Mouse (Mus musculus) neutrophil, adult 83 days (primary cell): ENCODE measurements around the gene Myo5c. TPM values are rescaled to one million over a fixed set of nuclear protein-coding genes. Genes with fewer than 3 reads are reported as not detected.

Experiments
- total RNA-seq, 2 experiments: library from RNA; stranded (reverse); gene quantifications; one replicate each; pipeline ENCODE4 v1.2.4; 2023

The Myo5c gene
- under 1 TPM in 1 of 2 experiments, not detected in 1; 0.09 TPM for total RNA-seq

DNA sequence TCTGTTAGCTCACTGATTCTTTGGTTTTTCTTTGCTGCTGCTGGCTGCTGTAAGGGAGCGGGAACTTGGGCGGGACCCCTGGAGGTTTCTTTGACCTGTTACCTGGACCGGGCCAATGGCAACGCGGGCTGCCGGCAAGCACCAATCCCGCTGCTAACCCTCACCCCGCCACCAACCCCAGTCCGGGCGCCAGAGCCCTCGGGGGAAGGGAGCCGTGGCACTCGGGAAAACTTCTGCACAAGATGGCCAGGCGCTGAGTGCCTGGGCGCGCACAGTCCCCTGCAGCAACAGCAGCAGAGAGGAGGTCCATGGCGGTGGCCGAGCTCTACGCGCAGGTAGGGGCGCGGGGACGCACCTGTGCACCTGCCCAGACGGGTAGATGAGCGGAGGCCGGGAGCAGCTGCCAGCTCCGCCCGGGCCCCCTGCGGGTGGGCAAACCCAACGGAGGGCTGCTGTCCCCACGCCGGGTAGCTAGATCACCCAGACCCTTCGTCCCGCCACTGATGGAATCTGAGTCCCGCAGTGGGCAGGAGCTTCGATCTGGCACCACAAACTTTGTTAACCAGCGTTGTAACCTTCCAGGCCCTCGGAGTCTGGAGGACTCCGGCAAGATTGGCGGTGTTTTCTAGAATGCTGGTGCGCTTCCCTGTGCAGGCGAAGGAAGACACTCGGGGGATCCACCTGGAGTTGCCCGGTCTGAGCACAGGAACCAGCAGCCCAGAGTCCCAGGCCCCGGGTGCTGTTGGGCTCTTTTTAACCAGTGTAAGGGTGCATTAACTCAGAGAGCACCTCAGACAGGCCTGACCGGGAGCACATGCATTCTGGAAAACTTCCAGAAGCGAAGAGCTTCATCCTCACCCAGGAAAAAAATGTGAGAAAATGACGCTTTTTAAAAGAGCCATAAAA is at the start of gene Myo5c:
TSS of gene Myo5c (plus strand) at position 180 of the 906 bp plus-strand sequence.

DNA sequence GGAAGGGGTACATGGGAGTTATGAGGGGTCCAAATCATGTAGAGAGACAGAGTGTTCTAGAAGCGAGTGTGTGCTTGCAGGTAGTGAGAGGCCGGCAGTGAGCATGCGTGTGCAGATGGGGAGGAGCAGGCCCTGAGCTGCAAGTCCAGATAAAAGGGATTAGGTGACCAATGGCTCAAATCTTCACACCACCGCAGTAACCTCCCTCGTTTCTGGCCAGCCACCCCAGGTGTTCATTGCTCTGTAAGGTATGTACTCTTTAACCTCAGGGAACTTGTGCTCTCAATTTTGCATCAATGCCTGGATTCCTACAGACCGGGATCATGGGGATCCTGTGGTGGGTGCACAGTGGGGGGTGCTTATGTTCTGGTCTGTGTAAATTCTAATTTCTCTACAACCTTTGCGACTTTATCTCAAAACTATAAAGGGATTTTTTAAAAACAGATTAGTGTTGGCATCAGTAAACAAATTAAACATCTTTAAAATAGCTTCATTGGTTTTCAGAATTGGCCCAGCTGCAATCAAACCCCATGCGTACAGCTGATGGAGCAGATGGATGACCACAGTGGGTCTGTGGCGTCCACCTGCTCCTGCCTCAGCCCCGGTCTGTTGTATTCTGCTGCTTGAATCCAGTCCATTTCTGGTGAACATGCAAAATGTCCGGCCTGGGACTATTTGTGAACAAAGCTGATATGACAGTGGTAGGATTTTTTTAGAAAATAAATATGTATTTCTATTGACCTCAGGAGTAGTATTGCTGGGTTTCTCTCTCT is 74.5 kb downstream of the Myo5c start, which contains the start of gene Gnb5:
TSS of gene Gnb5 (plus strand) at position 163 of the 773 bp plus-strand sequence.

DNA sequence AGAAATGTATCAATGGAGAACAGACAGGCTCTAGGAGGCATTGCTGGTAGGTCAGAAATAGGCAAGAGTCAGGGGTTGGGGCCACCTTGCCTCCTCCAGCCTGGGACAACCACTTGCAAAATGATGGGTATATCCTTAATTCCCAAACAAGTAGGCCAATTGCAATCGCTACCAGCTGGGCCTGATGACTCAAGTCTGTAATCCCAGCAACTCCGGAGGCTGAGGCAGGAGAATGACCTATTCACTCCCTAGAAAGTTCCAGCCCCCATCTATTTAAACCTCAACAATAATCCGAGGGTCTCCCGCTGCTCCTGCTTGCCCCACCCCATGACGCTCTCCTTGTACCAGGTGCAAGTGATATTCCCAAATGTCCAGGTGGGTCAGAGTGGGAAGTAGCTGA is 115.6 kb downstream of the Myo5c start, which contains the start of gene Bcl2l10:
TSS of gene Bcl2l10 (plus strand) at position 301 of the 400 bp plus-strand sequence.

Other genes starting within 250 kb of the Myo5c start
- gene Arpp19, start 194.4 kb upstream of the Myo5c start, total RNA-seq = 100 to 1,000 TPM; 105 to 107 TPM
- gene Myo5a, start 161.0 kb upstream of the Myo5c start, total RNA-seq = 100 to 1,000 TPM; 114 to 148 TPM
- gene Gnb5, start 74.3 kb downstream of the Myo5c start, total RNA-seq = 1 to 10 TPM in 1 of 2 experiments, under 1 TPM in 1; 0.59 to 1.3 TPM
- gene Bcl2l10, start 115.7 kb downstream of the Myo5c start, total RNA-seq = not detected
- 10 to 100 TPM; 46.0 to 49.1 TPM for gene Mapk6, start 178.0 kb downstream of the Myo5c start, total RNA-seq
- 10 to 100 TPM; 12.9 to 13.0 TPM for gene Leo1, start 209.5 kb downstream of the Myo5c start, total RNA-seq